Mouse (Mus musculus) spleen, embryonic (tissue): ENCODE data around the gene Unc45b.
"Not testable (repeated sequence)": the region's sequence is repeated elsewhere in the genome, so short reads cannot be mapped to it uniquely, and the experiment has no call there.

Experiments used
- CTCF ChIA-PET: fragments of 350-600 bp; sonication (Branson Sonifier 250); formaldehyde crosslinking; loops from one replicate; lab custom pipeline; 2022; lab: Charles Lee

The Unc45b gene

GRCm38 (mm10) chr11:82987621-82988020 lies 77.3 kb downstream of the Unc45b start:
- CTCF ChIA-PET: no interaction called here

- CTCF ChIA-PET: no interaction called here
Observed at GRCm38 (mm10) chr11:82989357-82989756, 79.0 kb downstream of the Unc45b start.

- CTCF ChIA-PET: not testable (repeated sequence)
Observed at GRCm38 (mm10) chr11:82990612-82991385, 80.4 kb downstream of the Unc45b start.

GRCm38 (mm10) chr11:82991469-82992166 lies 81.3 kb downstream of the Unc45b start, which contains the start of gene Slfn9:
Gene Slfn9, minus strand, starts transcription at chr11:82991830.
- CTCF ChIA-PET: interaction anchor here (0.6 kb wide), 1 partner anchor 28 kb away, joined by 7 read pairs; no protein-coding TSS in a partner anchor
